Mouse (Mus musculus) gastrocnemius, postnatal 25 days (tissue): ENCODE measurements around the gene Med23. TPM values are rescaled to one million over a fixed set of nuclear protein-coding genes. Genes with fewer than 3 reads are reported as not detected.

ENCODE experiments used
- DNase-seq: peaks from one replicate; pipeline ENCODE4 v3.0.0; 2022
- long read RNA-seq, 2 experiments: library from polyadenylated mRNA; stranded (forward); transcript quantifications; one replicate each; pipeline ENCODE4 v2.0.0; 2021
- total RNA-seq, 2 experiments: library from RNA; stranded (reverse); gene quantifications; 1 replicate in 1 of 2; 2 replicates in 1 of 2; pipeline ENCODE4 v1.2.3; 2021

Med23 gene
- total RNA-seq = 10 to 100 TPM in 1 of 2 experiments, 1 to 10 TPM in 1; 8.7 to 11.4 TPM
- long read RNA-seq, experiment 1, partial matches to known transcripts = 1 of 1 reads
- long read RNA-seq, experiment 1, other reads (novel, unspliced or antisense) = 0 of 1 reads
- long read RNA-seq, experiment 2, full-length matches to known transcripts = 1 of 2 reads
- long read RNA-seq, experiment 2, partial matches to known transcripts = 1 of 2 reads
- long read RNA-seq, experiment 2, other reads (novel, unspliced or antisense) = 0 of 2 reads

DNA sequence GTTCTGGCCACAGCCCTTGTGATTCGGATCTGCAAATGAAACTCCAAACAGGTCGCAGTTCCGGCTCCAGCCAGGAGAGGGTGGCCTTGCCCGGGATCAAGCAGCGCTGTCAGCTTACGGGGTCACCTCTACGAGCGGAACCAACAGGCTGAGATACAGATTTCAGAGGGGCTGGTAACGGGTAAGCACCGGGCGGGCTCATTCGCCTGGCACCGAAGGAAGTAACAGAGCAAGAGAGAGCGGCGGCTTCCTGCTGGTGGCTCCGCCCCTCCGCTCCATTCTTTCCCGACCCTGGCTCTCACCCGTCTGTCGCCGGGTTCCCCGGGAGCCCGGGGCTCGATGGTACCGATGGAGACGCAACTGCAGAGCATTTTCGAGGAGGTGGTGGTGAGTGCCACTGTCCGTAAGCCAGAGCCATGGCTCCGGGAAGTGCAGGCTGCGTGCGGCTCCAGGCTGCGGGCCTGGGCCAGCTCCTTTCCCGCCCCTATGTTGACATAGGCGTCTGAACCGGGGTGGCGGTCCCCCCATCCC lies at the start of gene Med23:
Med23 (plus strand) TSS at position 227 of the 531 bp plus-strand sequence.
- DNase-seq = peak; percentile 95

DNA sequence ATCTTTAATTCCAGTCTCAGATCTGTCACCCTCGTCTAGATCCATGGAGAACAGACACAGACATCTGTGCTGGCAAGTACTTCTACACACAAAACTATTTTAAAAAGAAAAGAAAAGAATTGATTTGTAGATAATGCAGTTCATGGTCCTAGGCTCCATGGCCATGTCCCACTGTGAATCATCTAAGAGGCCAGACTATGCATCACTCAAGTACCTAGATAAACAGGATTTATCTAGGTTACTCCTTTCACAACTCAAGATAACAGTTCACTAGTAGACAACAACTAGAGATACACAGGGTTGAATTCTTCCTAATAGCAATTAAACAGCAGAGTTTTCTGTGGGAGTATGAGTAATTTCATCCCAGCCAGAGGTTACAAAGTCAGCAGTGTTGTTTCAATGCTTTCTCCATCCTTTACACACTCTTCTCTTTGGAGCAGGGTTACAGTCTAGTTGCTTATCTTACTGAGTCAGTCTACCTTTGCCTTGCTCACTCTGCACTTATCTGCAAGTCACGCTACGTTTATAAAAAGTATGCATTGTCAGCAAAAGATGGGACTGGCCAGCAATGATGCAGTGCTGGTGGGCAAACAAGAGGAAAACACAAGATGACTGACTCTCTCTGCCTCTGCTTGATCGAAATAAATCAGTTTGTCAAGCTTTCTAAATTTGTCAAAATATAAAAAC lies 47.7 kb upstream of the Med23 start:
- no peak for DNase-seq

DNA sequence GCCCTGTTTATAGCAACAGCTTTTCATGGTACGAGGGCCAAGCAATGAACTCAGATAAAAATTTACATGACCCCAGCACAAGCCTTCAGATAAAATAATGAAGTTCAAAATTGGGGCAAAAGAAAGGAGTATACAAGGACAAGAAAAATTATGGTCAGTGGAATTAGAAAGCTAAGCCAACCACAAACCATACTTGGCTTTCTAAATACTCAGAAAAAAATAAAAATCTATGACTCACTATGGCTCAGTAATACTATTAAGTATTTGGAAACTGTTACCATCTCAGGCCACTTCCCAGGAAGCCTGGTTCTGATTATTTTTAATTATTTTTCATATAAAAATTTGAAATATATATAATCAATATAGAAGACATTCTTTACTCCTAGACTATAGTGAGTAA lies 46.9 kb upstream of the Med23 start:
- DNase-seq = no peak

DNA sequence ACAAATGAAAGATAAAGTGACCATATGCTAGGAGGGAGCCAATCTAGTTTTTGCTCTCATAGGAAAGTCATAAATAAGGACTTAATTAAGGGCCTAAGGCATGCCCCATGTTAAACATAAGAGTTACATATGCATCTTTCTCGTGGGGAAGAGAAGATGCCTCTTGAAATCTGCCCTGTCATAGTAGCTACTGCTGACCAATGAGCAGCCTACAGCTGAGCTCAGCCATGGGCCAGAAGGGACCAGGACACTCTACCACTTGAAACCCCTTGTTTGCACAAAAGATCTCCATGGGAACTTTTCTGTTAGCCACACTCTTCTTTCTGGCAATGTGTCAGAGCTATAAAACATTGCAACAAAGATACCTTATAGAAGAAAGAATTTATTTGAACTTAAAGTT lies 46.5 kb upstream of the Med23 start:
- DNase-seq = no peak

DNA sequence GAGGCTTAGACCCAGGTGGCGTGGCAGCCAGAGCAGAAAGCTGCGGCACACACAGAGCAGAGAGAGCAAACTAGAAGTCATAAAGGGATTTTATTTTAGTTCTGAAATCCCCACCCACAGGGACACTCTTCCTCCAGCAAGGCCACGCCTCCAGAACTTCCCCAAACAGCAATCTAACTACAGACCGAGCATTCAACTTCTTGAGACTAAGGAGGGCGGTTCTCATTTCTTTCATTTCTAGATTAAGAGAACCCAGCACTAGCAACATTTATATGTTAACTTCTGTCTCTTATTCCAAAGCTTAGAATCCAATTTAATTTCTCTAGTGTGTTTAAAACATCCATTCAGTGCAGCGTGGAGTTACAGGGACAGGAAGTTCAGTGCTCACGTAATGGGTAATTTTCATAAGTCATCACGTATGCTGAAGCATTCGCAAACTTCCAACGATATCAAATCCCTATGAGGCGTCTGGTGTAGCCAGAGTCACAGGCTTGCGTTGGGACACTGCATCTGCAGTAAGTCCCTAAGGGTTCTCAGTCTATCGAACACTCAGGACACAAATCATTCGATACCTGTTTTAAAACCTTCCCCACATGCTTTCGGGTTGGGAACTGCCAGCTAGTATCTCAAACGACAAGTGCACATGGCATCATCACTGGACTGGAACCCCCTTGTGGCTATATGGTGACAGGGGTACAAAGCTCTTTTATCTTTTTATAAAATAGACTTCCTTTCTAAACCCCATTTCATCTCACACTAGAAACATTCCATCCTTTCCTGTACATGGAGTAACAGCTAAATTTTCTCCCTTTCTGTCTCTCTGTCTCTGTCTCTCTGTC lies 45.9 kb upstream of the Med23 start:
- DNase-seq = no peak

DNA sequence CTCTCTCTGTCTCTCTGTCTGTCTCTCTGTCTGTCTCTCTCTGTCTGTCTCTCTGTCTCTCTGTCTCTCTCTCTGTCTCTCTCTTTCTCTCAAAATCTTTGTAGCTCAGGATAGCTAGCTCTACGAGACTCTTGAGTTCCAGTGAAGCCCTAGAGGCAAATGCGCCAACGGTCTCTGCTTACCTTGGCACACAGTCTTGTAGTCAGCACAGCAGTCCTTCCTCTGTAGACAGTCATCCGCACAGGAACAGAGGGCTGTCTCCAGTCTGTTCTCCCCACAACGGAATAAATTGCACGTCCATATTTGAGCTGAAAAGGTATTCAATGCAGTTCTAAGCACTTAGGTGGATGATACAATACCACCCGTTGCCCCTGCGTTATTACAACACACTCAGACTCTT lies 45.2 kb upstream of the Med23 start:
- DNase-seq = no peak

DNA sequence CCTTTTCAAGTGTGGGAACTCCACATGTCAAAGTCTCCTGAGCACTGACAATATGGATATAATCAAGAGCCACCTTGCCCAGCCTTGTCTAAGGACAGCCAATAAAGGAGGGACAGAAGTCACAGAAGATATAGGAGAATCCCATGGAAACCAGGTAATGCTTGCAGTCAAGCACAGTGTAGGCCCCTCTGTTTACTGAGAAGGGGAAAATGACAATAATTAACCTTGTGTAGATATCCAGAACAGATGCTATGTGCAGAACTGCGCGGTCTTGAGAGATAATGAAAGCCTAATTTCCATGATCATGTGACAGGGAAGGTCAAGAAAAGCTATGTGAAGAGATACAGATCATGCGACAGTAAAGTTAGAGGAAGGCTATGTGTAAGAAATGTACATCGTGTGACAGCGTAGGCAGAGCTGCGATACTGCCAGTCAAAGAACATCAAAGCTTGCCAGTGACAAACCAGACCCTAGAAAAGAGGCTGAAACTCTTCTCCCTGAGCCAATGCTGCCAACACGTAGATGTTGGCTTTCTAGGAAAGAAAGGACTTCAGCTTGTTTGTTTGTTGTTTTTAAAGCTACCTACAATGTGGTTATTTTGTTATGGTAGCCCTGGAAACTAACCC lies 44.2 kb upstream of the Med23 start:
- no peak for DNase-seq

DNA sequence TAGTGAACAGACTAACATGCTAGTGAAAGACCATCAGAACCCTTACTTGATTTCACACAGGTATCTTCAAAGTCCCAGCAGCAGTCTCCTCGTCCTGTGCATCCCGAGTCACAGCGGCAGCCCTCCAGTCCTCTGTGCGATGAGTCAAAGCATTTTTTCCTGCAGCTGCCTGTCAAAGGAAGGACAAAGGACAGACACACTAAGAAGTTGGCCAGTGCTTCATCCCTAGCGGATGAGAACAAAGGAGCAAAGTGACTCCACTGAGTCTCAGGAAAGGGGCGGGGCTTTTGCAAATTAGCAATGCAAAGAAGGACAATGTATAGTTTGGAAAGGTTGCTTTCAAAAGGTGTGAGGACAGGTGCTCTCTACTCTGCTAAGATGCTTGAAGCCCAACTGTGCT lies 43.7 kb upstream of the Med23 start:
- DNase-seq = no peak

DNA sequence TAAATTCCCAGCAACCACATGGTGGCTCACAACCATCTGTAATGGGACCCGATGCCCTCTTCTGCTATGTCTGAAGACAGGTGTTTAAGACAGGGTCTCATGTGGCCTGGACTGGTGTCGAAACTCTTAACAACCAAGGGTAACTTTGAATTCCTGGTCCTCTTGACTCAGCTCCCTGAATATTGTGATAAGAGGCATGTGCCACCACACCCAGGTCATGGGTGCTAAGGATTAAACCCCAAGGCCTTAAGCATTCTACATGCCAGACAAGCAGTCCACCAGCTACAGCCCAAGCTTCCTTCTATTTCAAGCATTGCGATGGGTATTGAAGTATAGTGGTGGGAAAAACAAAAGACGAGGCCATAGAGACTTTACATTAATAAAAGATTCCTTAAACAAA lies 41.6 kb upstream of the Med23 start:
- no peak for DNase-seq

DNA sequence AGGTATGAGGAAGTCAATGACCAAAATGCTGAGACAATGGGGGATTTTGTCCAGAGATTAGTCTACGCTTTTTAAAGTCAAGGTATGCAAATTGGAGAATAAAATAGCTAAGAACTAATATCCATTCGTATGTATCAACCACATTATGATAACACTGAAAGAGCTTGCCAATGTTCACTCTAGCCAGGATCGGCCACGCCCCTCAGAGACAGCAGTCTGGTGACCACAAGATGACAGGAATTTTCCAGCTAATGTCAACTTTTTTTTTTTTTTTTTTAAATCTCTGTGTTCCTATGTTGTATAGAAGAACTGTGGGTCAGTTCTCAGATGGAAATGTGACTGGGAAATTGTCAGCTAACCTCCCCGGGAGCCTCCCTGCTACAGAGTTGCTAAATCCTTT lies 39.3 kb upstream of the Med23 start:
- no peak for DNase-seq

DNA sequence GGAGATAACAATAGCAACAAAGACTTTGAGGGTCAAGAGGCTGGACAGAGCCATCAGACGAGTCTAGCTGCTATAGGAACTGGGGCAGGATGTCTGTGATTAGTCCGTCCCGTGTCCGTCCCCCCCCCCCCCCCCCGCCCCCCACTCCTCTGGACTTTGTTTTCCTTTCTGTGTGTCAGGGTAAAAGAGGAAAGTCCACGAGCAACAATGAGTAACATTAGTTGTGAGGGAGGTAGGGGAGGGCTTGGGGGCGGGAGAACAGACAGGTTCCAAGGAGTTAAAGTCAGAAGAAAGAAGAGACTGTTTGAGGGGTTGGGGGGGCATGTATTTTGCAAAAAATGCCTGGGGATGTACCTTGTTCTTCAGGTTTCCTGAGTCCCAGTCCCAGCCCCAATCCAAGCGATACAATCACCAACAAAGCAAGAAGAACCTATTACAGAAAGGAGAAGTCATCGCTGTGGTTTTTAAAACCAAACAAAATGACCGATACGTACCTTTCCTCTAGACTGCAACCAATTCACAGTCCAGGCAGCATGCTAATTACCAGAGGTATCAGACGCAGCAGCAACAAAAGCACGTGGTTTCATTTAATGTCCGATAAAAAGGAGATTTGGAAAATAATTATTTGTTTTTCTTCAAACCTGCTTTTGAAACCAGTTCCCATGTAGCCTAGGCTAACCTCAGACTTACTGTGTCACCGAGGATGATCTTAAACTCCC lies 38.2 kb upstream of the Med23 start:
- no peak for DNase-seq

DNA sequence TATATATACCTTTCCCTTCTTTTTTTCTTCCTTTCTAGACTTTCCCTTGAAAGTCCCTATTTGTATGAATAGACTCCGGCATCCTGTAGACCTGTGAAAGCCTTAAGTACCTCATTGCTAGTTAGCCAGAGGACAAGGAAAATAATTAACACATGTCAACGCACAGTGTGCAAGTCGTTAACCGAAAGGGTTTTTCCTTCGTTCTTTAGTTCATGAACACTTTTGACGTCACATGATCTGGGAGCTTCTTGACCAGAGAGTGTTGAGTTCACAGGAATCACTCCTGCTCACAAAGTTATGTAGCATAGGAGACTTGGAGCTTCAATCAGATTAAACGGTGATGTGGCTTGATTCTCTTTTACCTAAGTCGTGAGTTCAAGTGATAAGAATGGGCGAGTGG lies 37.5 kb upstream of the Med23 start:
- DNase-seq = no peak

DNA sequence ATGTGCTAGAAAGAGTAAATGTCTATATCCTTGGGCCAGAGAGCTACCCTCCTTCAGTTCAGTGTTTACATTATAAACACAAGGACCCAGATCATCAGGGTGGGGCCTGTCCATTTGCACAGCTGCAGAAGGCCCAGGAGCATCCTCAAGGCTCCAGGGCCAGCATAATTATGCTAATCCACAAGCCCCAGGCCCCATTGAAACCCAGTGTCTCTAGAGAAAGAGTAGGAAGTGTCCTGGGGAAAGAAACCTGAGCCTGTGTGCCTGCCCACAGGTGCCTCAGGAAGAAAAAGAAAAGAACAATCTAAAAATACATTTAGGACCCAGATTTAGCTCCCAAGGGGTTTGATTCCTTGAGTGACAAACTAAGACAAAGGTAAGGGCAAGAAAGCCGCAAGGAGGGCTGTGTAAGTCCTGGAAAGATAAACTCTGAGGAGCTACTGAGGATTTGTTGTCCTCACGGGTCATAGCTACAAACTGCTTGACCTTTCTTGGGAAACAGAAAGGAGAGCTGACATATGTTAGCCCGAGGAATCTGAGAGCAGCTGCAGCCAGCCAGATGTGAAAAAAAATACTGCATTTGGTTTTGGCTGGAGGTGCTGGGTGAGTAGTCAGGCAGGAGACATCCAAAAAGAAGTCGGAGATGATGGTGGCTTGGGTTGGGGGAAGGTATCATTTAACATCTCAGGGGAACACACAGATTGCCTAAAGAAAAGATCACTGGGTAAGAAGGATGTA lies 35.0 kb upstream of the Med23 start:
- no peak for DNase-seq

DNA sequence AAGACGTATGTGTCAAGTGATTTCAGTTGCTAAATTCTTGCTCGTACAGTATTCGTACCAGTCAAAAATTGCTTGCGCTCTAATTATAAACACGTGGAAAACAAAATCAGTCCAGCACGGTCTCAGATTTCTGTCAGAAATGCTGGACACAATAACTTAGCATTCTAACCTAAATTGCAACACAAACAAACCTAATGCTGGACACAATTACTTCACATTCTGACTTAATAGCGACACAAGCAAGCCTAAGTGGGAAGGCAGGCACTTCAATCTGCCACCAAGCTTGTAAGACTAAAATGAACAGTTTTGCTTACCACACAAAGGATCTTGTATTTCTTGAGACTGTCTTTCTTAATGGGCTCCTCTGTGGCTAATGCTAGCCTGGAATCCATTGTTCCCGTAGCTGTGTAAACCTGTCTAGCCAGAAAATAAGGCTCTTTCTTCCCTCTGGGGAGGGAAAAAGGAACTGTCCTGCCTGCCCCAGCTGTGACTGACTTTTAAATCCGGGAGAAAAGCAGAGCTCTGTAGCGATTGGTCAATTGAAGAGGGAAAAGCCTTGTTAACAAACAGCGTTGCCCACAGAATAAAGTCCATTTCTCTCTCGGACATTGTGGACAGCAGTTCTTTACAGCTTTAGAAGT lies 34.0 kb upstream of the Med23 start:
- no peak for DNase-seq

DNA sequence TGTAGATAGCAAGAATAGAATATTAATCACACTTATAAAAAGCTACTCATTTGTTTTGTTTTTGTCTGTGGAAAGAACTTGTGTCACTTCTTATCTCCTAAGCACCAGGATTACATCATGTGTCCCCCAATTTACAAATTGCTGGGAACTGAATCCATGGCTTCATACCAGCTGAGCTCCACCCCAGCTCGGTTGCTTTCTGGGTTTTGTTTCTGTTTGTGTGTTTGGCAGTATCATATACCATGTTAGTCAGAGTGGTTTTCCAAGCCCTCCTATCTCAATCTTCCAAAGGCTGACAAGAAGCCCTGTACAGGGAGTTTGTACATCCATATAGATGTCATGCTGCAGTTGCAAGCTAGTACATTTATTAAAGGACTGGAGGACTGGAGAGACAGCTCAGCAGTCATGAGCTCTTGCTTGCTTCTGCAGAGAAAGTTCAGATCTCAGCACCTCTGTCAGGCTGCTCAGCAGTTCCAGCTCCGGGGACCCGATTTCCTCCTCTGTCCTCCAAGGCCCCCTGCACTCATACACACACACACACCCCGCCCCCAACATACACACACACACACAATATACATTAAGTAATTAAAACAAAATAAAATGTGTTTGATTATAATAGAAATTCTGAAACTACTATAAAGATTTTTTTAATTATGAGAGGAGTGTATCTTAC lies 33.3 kb upstream of the Med23 start:
- no peak for DNase-seq

DNA sequence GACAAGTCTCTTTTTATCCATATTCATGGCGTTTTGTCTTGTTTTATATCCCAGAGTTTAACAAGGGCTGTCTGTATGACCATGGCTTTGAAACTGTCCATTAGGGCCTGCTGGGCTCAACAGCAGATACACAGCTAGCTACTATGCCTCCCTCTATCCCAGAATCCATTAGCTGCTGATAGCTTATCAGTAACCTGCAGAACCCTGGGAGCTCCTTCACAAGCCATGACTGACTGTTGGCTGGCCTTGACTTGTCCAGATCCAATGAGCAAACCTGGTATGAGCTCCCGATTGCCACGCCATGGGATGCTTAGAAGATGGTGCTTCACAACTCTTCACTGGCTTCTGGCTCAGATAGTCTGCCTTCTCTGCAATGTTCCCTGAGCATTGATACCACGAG lies 29.0 kb upstream of the Med23 start:
- no peak for DNase-seq

DNA sequence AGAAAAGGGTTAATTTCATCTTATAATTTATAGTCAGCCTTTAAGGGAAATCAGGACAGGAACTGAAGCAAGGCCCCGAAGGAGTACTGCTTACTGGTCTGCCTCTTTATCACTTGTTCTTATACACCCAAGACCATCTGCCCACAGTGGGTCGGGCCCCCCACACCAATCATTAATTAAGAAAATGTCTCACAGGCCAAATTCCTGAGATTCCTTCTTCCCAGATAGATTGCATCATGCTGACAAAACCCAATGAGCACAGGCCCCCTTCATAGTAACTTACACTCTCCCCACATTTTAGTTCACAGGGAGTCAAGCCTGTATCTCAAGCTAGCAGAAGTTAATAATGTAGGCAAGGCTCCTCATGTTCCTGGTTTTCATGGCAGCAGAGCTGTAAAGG lies 27.8 kb upstream of the Med23 start:
- no peak for DNase-seq

DNA sequence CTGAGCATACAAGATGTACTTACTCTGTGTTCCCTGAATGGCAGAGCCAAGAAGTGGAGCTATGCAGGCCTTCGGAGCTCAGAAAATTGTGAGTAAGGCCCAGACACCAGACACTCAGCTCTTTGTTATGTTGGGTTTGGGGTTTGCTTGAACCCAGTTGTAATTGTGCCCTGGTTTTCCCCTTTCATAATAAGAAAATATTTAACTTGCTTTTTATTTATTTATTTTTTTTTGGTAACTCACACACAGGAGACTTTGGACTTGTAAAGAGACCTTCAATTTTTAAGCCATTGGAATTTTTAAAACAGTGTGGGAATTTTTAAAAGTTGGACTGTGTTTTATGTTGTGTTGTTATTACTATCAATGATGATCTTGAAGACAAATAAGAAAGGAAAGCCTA lies 27.1 kb upstream of the Med23 start, which contains the start of gene Enpp3:
Enpp3 (minus strand) TSS at position 148 of the 400 bp plus-strand sequence.
- DNase-seq = no peak

DNA sequence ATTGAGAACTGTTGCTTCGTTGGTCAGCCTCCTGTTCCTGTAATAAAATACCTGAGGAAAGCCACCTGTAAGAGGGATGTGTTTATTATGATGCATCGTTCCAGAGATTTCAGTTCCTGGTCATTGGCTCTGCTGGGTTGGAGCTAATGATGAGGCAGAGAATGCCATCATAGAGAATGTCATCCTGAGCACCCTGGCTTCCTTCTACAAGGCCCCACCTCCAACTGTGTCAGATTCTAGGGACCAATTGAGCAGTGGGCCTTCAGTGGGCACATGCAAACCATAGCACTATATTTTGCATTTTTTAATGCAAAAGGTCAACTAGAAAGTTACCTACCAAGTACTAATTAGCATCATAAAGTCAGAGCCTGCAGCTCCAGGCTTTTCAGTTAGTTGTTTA lies 6.6 kb upstream of the Med23 start:
- no peak for DNase-seq

DNA sequence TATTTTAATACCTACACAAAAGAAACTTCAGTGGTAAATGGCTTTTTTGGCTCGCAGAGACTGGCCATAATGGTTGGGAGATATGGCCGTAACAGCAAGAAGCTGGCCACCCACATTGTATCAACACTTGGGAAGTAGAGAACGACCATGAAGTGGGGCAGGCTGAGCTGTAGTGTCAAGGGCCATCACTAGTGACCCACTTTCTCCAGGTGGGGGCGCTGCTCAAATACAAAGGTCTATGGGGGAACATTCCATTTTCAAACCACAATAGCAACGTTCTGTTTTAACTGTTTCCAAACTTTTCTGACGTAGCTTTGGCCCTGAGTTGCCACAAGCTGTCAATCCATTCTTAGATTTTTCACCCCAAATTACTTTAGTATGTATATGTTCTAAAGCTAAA lies 5.4 kb upstream of the Med23 start:
- DNase-seq = no peak
